Mouse (Mus musculus) limb, embryonic 14.5 days (tissue): ENCODE data around the gene Sac3d1. TPM values are rescaled to one million over a fixed set of nuclear protein-coding genes. Genes with fewer than 3 reads are reported as not detected.

Experiments
- ATAC-seq: fragments of 200-750 bp; cut with Nextera tagmentation; 2 replicates; pipeline ENCODE4 v1.8.0; 2017; ENCODE audit warnings: low read depth, moderate number of reproducible peaks, moderate TSS enrichment; ENCODE audit not compliant: low FRiP score
- DNase-seq: peaks from one replicate; pipeline ENCODE4 v3.0.0-alpha.2; 2015; ENCODE audit warnings: low spot score
- H3K27ac ChIP-seq: fragments of 300-500 bp; sonication (generic); replicated peaks from 2 replicates; pipeline ENCODE4 v1.5.1; 2014; ENCODE audit warnings: low read depth, mild to moderate bottlenecking, low read length, moderate library complexity, mixed read lengths
- H3K27me3 ChIP-seq: fragments of 300-500 bp; sonication (generic); 2 replicates; pipeline ENCODE4 v1.6.1; 2014; ENCODE audit warnings: low read length, mixed read lengths; ENCODE audit not compliant: control insufficient read depth, insufficient read depth
- H3K36me3 ChIP-seq: fragments of 300-500 bp; sonication (generic); 2 replicates; pipeline ENCODE4 v1.6.1; 2014; ENCODE audit warnings: mild to moderate bottlenecking, low read length, moderate library complexity, mixed read lengths; ENCODE audit not compliant: control insufficient read depth, insufficient read depth
- H3K4me1 ChIP-seq: fragments of 300-500 bp; sonication (generic); 2 replicates; pipeline ENCODE4 v1.6.1; 2014; ENCODE audit warnings: antibody characterized with exemption, low read length, mixed read lengths; ENCODE audit not compliant: control insufficient read depth, insufficient read depth
- H3K4me2 ChIP-seq: fragments of 300-500 bp; sonication (generic); replicated peaks from 2 replicates; pipeline ENCODE4 v1.6.1; 2014; ENCODE audit warnings: low read depth, mild to moderate bottlenecking, low read length, moderate library complexity; ENCODE audit not compliant: severe bottlenecking
- H3K4me3 ChIP-seq: fragments of 300-500 bp; sonication (generic); replicated peaks from 2 replicates; pipeline ENCODE4 v1.5.1; 2014; ENCODE audit warnings: low read length
- H3K9ac ChIP-seq: fragments of 300-500 bp; sonication (generic); 2 replicates; pipeline ENCODE4 v1.6.1; 2014; ENCODE audit warnings: mild to moderate bottlenecking, low read depth, low read length, moderate library complexity; ENCODE audit not compliant: severe bottlenecking
- H3K9me3 ChIP-seq: fragments of 300-500 bp; sonication (generic); 2 replicates; pipeline ENCODE4 v1.6.1; 2016; ENCODE audit warnings: low read length; ENCODE audit not compliant: control insufficient read depth
- POLR2A ChIP-seq: fragments of 200-500 bp; IDR thresholded peaks from 2 replicates; pipeline ENCODE4 v1.8.0; 2012; ENCODE audit warnings: inconsistent platforms, mild to moderate bottlenecking, moderate library complexity, borderline replicate concordance; ENCODE audit not compliant: insufficient read depth, insufficient read length; ENCODE audit errors: extremely low read depth
- WGBS: fragments of 180-500 bp; shearing (Covaris S2); extraction: QIAGEN DNeasy Blood & Tissue Kit; methylation state at CpG from one replicate; pipeline ENCODE4 v1.1.7; 2014; 5-methylcytosine and 5-hydroxymethylcytosine counted together
- polyA plus RNA-seq, 2 experiments: library from polyadenylated mRNA; depleted of rRNA in 1 of 2; stranded (reverse) in 1 of 2; unstranded in 1 of 2; fragments of >200 nt; fragmentation: Nextera tagmentation in 1 of 2; extraction: Ambion mirVana in 1 of 2; gene quantifications; 2 replicates each; pipeline versions ENCODE4 v1.2.1 to v1.2.3; 2012 to 2014

Sac3d1 gene
- polyA plus RNA-seq, 2 experiments: 45.6 to 55.9 TPM

GRCm38 (mm10) chr19:6105586-6105985 is 12.9 kb downstream of the Sac3d1 start, which contains the start of gene Naaladl1:
Gene Naaladl1 (plus strand): TSS chr19:6105782.
- Histone ChIP-seq H3K27me3 (no peaks in the 10 kb centered on the region), H3K36me3 (no peaks in the 10 kb centered on the region), H3K9ac (no peak within 1 kb of the TSS), H3K4me2 (no peak within 1 kb of the TSS), H3K9me3 (no peaks in the 10 kb centered on the region), H3K27ac (no peak within 1 kb of the TSS), H3K4me1 (no peaks in the 10 kb centered on the region), H3K4me3 (no peak within 1 kb of the TSS)
- DNase-seq: no peak
- WGBS: 76% methylated on average over 7 of the region's 7 CpGs
- no peak for ATAC-seq
- TF ChIP-seq POLR2A: no peak

- H3K9ac ChIP-seq: no peak overlapping the region
- WGBS: 71% methylated on average over 4 of the region's 4 CpGs
- H3K4me3 ChIP-seq: no peak overlapping the region
- no peak for DNase-seq
- no peaks in the 10 kb centered on the region for H3K9me3 ChIP-seq
- no peaks in the 10 kb centered on the region for H3K4me1 ChIP-seq
- no peaks in the 10 kb centered on the region for H3K36me3 ChIP-seq
- H3K27me3 ChIP-seq: no peaks in the 10 kb centered on the region
- TF ChIP-seq POLR2A: no peak
- H3K4me2 ChIP-seq: no peak overlapping the region
- no peak overlapping the region for H3K27ac ChIP-seq
- no peak for ATAC-seq
Observed at GRCm38 (mm10) chr19:6104476-6104875, 14.0 kb downstream of the Sac3d1 start.

- Histone ChIP-seq H3K4me2 (no peak overlapping the region), H3K27me3 (no peaks in the 10 kb centered on the region), H3K9me3 (no peaks in the 10 kb centered on the region), H3K4me1 (no peaks in the 10 kb centered on the region), H3K9ac (no peak overlapping the region), H3K27ac (no peak overlapping the region), H3K36me3 (0 out of 2 replicates have a peak, but pooled peaks cover 6% of the 10 kb centered on the region), H3K4me3 (no peak overlapping the region)
- TF ChIP-seq POLR2A: no peak
- no peak for DNase-seq
- WGBS: 77% methylated on average over 6 of the region's 6 CpGs
- ATAC-seq: no peak
Observed at GRCm38 (mm10) chr19:6102169-6102853, 16.1 kb downstream of the Sac3d1 start.

GRCm38 (mm10) chr19:6101186-6101585 is 17.3 kb downstream of the Sac3d1 start:
- Histone ChIP-seq H3K27ac (no peak overlapping the region), H3K4me3 (no peak overlapping the region), H3K9me3 (no peaks in the 10 kb centered on the region), H3K27me3 (no peaks in the 10 kb centered on the region), H3K9ac (no peak overlapping the region), H3K36me3 (0 out of 2 replicates have a peak, but pooled peaks cover 6% of the 10 kb centered on the region), H3K4me2 (no peak overlapping the region), H3K4me1 (no peaks in the 10 kb centered on the region)
- no peak for ATAC-seq
- WGBS: 26% methylated on average over 6 of the region's 6 CpGs
- TF ChIP-seq POLR2A: no peak
- DNase-seq: no peak

- Histone ChIP-seq H3K27ac (no peak overlapping the region), H3K4me2 (no peak overlapping the region), H3K4me3 (no peak overlapping the region), H3K9me3 (no peaks in the 10 kb centered on the region), H3K27me3 (no peaks in the 10 kb centered on the region), H3K36me3 (peaks cover 16% of the 10 kb centered on the region), H3K4me1 (no peaks in the 10 kb centered on the region), H3K9ac (no peak overlapping the region)
- WGBS: 91% methylated on average over 3 of the region's 3 CpGs
- ATAC-seq: no peak
- DNase-seq: no peak
- no peak for TF ChIP-seq POLR2A
Observed at GRCm38 (mm10) chr19:6097847-6098246, 20.6 kb downstream of the Sac3d1 start.
